Mouse (Mus musculus): Measurements from ENCODE around the gene Rasgrp3. TPM values are rescaled to one million over a fixed set of nuclear protein-coding genes. Genes with fewer than 3 reads are reported as not detected.

Rasgrp3 gene
- total and polyA plus RNA-seq, 2 experiments, result 1.5 to 7.9 TPM

- H3K4me1 ChIP-seq (ENCODE audit: control insufficient read depth, insufficient read depth, low read length), result peaks cover 2% of the 10 kb centered on the region; the same call in 1 of the 2 replicates
- no peak for DNase-seq (ENCODE audit: extremely low read depth, low read depth, low spot score)
- no peak overlapping the region for H3K4me3 ChIP-seq (ENCODE audit: insufficient read depth, low read depth, low read length)
- H3K9ac ChIP-seq (ENCODE audit: low read depth, low read length), result no peak overlapping the region
- TF ChIP-seq CTCF (IDR thresholded peaks at IDR 0.05; ENCODE audit: low read depth, low read length) (no peak), POLR2A (IDR thresholded peaks at IDR 0.05; ENCODE audit: extremely low read depth, insufficient read depth, low read length) (no peak)
- no peaks in the 10 kb centered on the region for H3K36me3 ChIP-seq (ENCODE audit: control insufficient read depth, insufficient read depth, low read length)
- WGBS, result 73% methylated on average over 6 of the region's 6 CpGs
- no peak overlapping the region for H3K27ac ChIP-seq (replicated peaks; ENCODE audit: insufficient read depth, low read depth, low read length)
- no peaks in the 10 kb centered on the region for H3K79me2 ChIP-seq (ENCODE audit: control insufficient read depth, insufficient read depth, low read length)
- no peaks in the 10 kb centered on the region for H3K27me3 ChIP-seq (ENCODE audit: control insufficient read depth, insufficient read depth, low read length)
These were observed 85.6 kb downstream of the Rasgrp3 start for GRCm38 (mm10) chr17:75521236-75521842.

- 37% methylated on average over 9 of the region's 9 CpGs for WGBS
- Histone ChIP-seq H3K36me3 (ENCODE audit: control insufficient read depth, insufficient read depth, low read length) (no peaks in the 10 kb centered on the region), H3K4me3 (ENCODE audit: insufficient read depth, low read depth, low read length) (no peak overlapping the region), H3K27me3 (ENCODE audit: control insufficient read depth, insufficient read depth, low read length) (no peaks in the 10 kb centered on the region), H3K4me1 (ENCODE audit: control insufficient read depth, insufficient read depth, low read length) (peaks cover 2% of the 10 kb centered on the region; the same call in 1 of the 2 replicates), H3K27ac (replicated peaks; ENCODE audit: insufficient read depth, low read depth, low read length) (no peak overlapping the region), H3K9ac (ENCODE audit: low read depth, low read length) (no peak overlapping the region), H3K79me2 (ENCODE audit: control insufficient read depth, insufficient read depth, low read length) (no peaks in the 10 kb centered on the region)
- TF ChIP-seq POLR2A (IDR thresholded peaks at IDR 0.05; ENCODE audit: extremely low read depth, insufficient read depth, low read length), result no peak
- TF ChIP-seq CTCF (IDR thresholded peaks at IDR 0.05; ENCODE audit: low read depth, low read length), result no peak
- DNase-seq (ENCODE audit: extremely low read depth, low read depth, low spot score), result no peak
These were observed 86.8 kb downstream of the Rasgrp3 start for GRCm38 (mm10) chr17:75522347-75523065.

GRCm38 (mm10) chr17:75523812-75524211 lies 88.1 kb downstream of the Rasgrp3 start:
- TF ChIP-seq POLR2A (IDR thresholded peaks at IDR 0.05; ENCODE audit: extremely low read depth, insufficient read depth, low read length) (no peak), CTCF (IDR thresholded peaks at IDR 0.05; ENCODE audit: low read depth, low read length) (no peak)
- H3K4me3 ChIP-seq (ENCODE audit: insufficient read depth, low read depth, low read length), result no peak overlapping the region
- 0 out of 2 replicates have a peak overlapping the region, but pooled peaks have one; percentile 23 for H3K27ac ChIP-seq (replicated peaks; ENCODE audit: insufficient read depth, low read depth, low read length)
- H3K36me3 ChIP-seq (ENCODE audit: control insufficient read depth, insufficient read depth, low read length), result no peaks in the 10 kb centered on the region
- 51% methylated on average over 3 of the region's 3 CpGs for WGBS
- no peak overlapping the region for H3K9ac ChIP-seq (ENCODE audit: low read depth, low read length)
- peaks cover 2% of the 10 kb centered on the region; the same call in 1 of the 2 replicates for H3K4me1 ChIP-seq (ENCODE audit: control insufficient read depth, insufficient read depth, low read length)
- no peaks in the 10 kb centered on the region for H3K79me2 ChIP-seq (ENCODE audit: control insufficient read depth, insufficient read depth, low read length)
- no peak for DNase-seq (ENCODE audit: extremely low read depth, low read depth, low spot score)
- no peaks in the 10 kb centered on the region for H3K27me3 ChIP-seq (ENCODE audit: control insufficient read depth, insufficient read depth, low read length)

GRCm38 (mm10) chr17:75526411-75526810 lies 90.7 kb downstream of the Rasgrp3 start:
- no peak overlapping the region for H3K4me3 ChIP-seq (ENCODE audit: insufficient read depth, low read depth, low read length)
- TF ChIP-seq CTCF (IDR thresholded peaks at IDR 0.05; ENCODE audit: low read depth, low read length) (no peak), POLR2A (IDR thresholded peaks at IDR 0.05; ENCODE audit: extremely low read depth, insufficient read depth, low read length) (no peak)
- H3K79me2 ChIP-seq (ENCODE audit: control insufficient read depth, insufficient read depth, low read length), result no peaks in the 10 kb centered on the region
- DNase-seq (ENCODE audit: extremely low read depth, low read depth, low spot score), result no peak
- no peaks in the 10 kb centered on the region for H3K27me3 ChIP-seq (ENCODE audit: control insufficient read depth, insufficient read depth, low read length)
- H3K4me1 ChIP-seq (ENCODE audit: control insufficient read depth, insufficient read depth, low read length), result peaks cover 2% of the 10 kb centered on the region; the same call in 1 of the 2 replicates
- no peaks in the 10 kb centered on the region for H3K36me3 ChIP-seq (ENCODE audit: control insufficient read depth, insufficient read depth, low read length)
- no peak overlapping the region for H3K27ac ChIP-seq (replicated peaks; ENCODE audit: insufficient read depth, low read depth, low read length)
- no peak overlapping the region for H3K9ac ChIP-seq (ENCODE audit: low read depth, low read length)
- WGBS, result 85% methylated on average over 1 of the region's 1 CpGs

- no peak for DNase-seq (ENCODE audit: extremely low read depth, low read depth, low spot score)
- WGBS, result 94% methylated on average over 14 of the region's 14 CpGs
- H3K27ac ChIP-seq (replicated peaks; ENCODE audit: insufficient read depth, low read depth, low read length), result no peak overlapping the region
- no peaks in the 10 kb centered on the region for H3K27me3 ChIP-seq (ENCODE audit: control insufficient read depth, insufficient read depth, low read length)
- TF ChIP-seq POLR2A (IDR thresholded peaks at IDR 0.05; ENCODE audit: extremely low read depth, insufficient read depth, low read length) (no peak), CTCF (IDR thresholded peaks at IDR 0.05; ENCODE audit: low read depth, low read length) (peak; percentile 10; the same call in 1 of the 2 replicates)
- H3K36me3 ChIP-seq (ENCODE audit: control insufficient read depth, insufficient read depth, low read length), result no peaks in the 10 kb centered on the region
- no peaks in the 10 kb centered on the region for H3K4me1 ChIP-seq (ENCODE audit: control insufficient read depth, insufficient read depth, low read length)
- no peak overlapping the region for H3K4me3 ChIP-seq (ENCODE audit: insufficient read depth, low read depth, low read length)
- no peaks in the 10 kb centered on the region for H3K79me2 ChIP-seq (ENCODE audit: control insufficient read depth, insufficient read depth, low read length)
- no peak overlapping the region for H3K9ac ChIP-seq (ENCODE audit: low read depth, low read length)
These were observed 93.7 kb downstream of the Rasgrp3 start for GRCm38 (mm10) chr17:75529222-75529935.

All from liver, adult 2 months (tissue).